Mouse (Mus musculus): Measurements from ENCODE around the gene Ttc3.

- TF ChIP-seq POLR2A (IDR thresholded peaks at IDR 0.05; ENCODE audit: insufficient read depth, low read length) (no peak), CTCF (IDR thresholded peaks at IDR 0.05; ENCODE audit: low read depth, low read length) (no peak)
These were observed 114.5 kb downstream of the Ttc3 start for GRCm38 (mm10) chr16:94484752-94485535.
